Mouse (Mus musculus) lung, embryonic 15.5 days (tissue): ENCODE data around the gene Hyal2. TPM values are rescaled to one million over a fixed set of nuclear protein-coding genes. Genes with fewer than 3 reads are reported as not detected.

Source experiments
- ATAC-seq: fragments of 200-750 bp; cut with Nextera tagmentation; 2 replicates; pipeline ENCODE4 v1.8.0; 2017; ENCODE audit warnings: moderate number of reproducible peaks, borderline replicate concordance; ENCODE audit not compliant: low FRiP score, low TSS enrichment; ENCODE audit errors: extremely low read depth
- H3K27ac ChIP-seq: fragments of 300-500 bp; sonication (generic); 2 replicates; pipeline ENCODE4 v1.5.1; 2015; ENCODE audit warnings: moderate library complexity, mild to moderate bottlenecking, inconsistent platforms
- H3K27me3 ChIP-seq: fragments of 300-500 bp; sonication (generic); 2 replicates; pipeline ENCODE4 v1.6.1; 2015; ENCODE audit warnings: inconsistent platforms
- H3K36me3 ChIP-seq: fragments of 300-500 bp; sonication (generic); 2 replicates; pipeline ENCODE4 v1.6.1; 2015; ENCODE audit warnings: inconsistent platforms
- H3K4me1 ChIP-seq: fragments of 300-500 bp; sonication (generic); 2 replicates; pipeline ENCODE4 v1.6.1; 2015; ENCODE audit warnings: inconsistent platforms
- H3K4me2 ChIP-seq: fragments of 300-500 bp; sonication (generic); 2 replicates; pipeline ENCODE4 v1.6.1; 2015; ENCODE audit warnings: inconsistent platforms, mild to moderate bottlenecking, moderate library complexity
- H3K4me3 ChIP-seq: fragments of 300-500 bp; sonication (generic); 2 replicates; pipeline ENCODE4 v1.5.1; 2015; ENCODE audit warnings: mild to moderate bottlenecking, inconsistent platforms
- H3K9ac ChIP-seq: fragments of 300-500 bp; sonication (generic); 2 replicates; pipeline ENCODE4 v1.6.1; 2015; ENCODE audit warnings: inconsistent platforms
- H3K9me3 ChIP-seq: fragments of 300-500 bp; sonication (generic); 2 replicates; pipeline ENCODE4 v1.6.1; 2016; ENCODE audit warnings: inconsistent platforms
- WGBS: fragments of 180-500 bp; shearing (Covaris S2); methylation state at CpG from one replicate; pipeline ENCODE4 v1.1.7; 2015; 5-methylcytosine and 5-hydroxymethylcytosine counted together
- polyA plus RNA-seq: library from polyadenylated mRNA; unstranded; fragments of >200 nt; fragmentation: Nextera tagmentation; extraction: Ambion mirVana; gene quantifications from 2 replicates; pipeline ENCODE4 v1.2.1, GENCODE M21; 2015

Gene Hyal2
- 105 and 109 TPM in 2 replicates for polyA plus RNA-seq

- peak within 1 kb of the TSS; percentile 66 for H3K9ac ChIP-seq
- H3K4me3 ChIP-seq = peak within 1 kb of the TSS; percentile 73
- WGBS = 8% methylated on average over 18 of the region's 18 CpGs
- peak within 1 kb of the TSS; percentile 90 for H3K27ac ChIP-seq
- H3K9me3 ChIP-seq = no peaks in the 10 kb centered on the region
- no peaks in the 10 kb centered on the region for H3K27me3 ChIP-seq
- H3K4me1 ChIP-seq = peaks cover 54% of the 10 kb centered on the region
- peak within 1 kb of the TSS; percentile 82 for H3K4me2 ChIP-seq
- H3K36me3 ChIP-seq = peaks cover 27% of the 10 kb centered on the region
- no peak for ATAC-seq
These were observed at the start of gene Hyal2 for GRCm38 (mm10) chr9:107567702-107568319. Gene Hyal2 (plus strand): TSS chr9:107567945.

GRCm38 (mm10) chr9:107520331-107520730, 47.4 kb upstream of the Hyal2 start:
- Histone ChIP-seq H3K4me3 (no peak overlapping the region), H3K9me3 (no peaks in the 10 kb centered on the region), H3K4me2 (no peak overlapping the region), H3K9ac (no peak overlapping the region), H3K4me1 (peaks cover 9% of the 10 kb centered on the region), H3K27me3 (peaks cover 3% of the 10 kb centered on the region; the same call in 1 of the 2 replicates), H3K36me3 (no peaks in the 10 kb centered on the region), H3K27ac (no peak overlapping the region)
- no peak for ATAC-seq
- 65% methylated on average over 6 of the region's 6 CpGs for WGBS

- Histone ChIP-seq H3K27ac (no peak overlapping the region), H3K36me3 (no peaks in the 10 kb centered on the region), H3K4me2 (peak overlapping the region; percentile 52; the same call in 1 of the 2 replicates), H3K9ac (no peak overlapping the region), H3K4me1 (peaks cover 10% of the 10 kb centered on the region), H3K4me3 (no peak overlapping the region), H3K9me3 (no peaks in the 10 kb centered on the region), H3K27me3 (peaks cover 12% of the 10 kb centered on the region)
- no peak for ATAC-seq
- 44% methylated on average over 5 of the region's 5 CpGs for WGBS
These were observed 46.6 kb upstream of the Hyal2 start for GRCm38 (mm10) chr9:107521190-107521589.

GRCm38 (mm10) chr9:107521711-107522399, 45.9 kb upstream of the Hyal2 start:
- 19% methylated on average over 25 of the region's 25 CpGs for WGBS
- Histone ChIP-seq H3K4me2 (peak overlapping the region; percentile 52), H3K9ac (no peak overlapping the region), H3K27ac (no peak overlapping the region; the same call in 1 of the 2 replicates), H3K36me3 (no peaks in the 10 kb centered on the region), H3K4me3 (no peak overlapping the region), H3K9me3 (no peaks in the 10 kb centered on the region), H3K27me3 (peaks cover 19% of the 10 kb centered on the region), H3K4me1 (peaks cover 17% of the 10 kb centered on the region)
- ATAC-seq = 0 out of 2 replicates have a peak, but pooled peaks have one; percentile 28

- Histone ChIP-seq H3K27me3 (peaks cover 24% of the 10 kb centered on the region), H3K9ac (no peak overlapping the region), H3K9me3 (no peaks in the 10 kb centered on the region), H3K36me3 (no peaks in the 10 kb centered on the region), H3K4me1 (peaks cover 22% of the 10 kb centered on the region), H3K4me3 (no peak overlapping the region), H3K27ac (no peak overlapping the region; the same call in 1 of the 2 replicates), H3K4me2 (peak overlapping the region; percentile 52)
- WGBS = 34% methylated on average over 2 of the region's 2 CpGs
- ATAC-seq = no peak
These were observed 45.4 kb upstream of the Hyal2 start for GRCm38 (mm10) chr9:107522400-107522711.

- 4% methylated on average over 44 of the region's 44 CpGs for whole genome bisulfite sequencing
- Histone ChIP-seq H3K4me1 (peaks cover 22% of the 10 kb centered on the region), H3K27ac (no peak overlapping the region), H3K4me3 (peak overlapping the region; percentile 31), H3K27me3 (peaks cover 36% of the 10 kb centered on the region), H3K9ac (no peak overlapping the region), H3K4me2 (peak overlapping the region; percentile 76), H3K36me3 (no peaks in the 10 kb centered on the region), H3K9me3 (no peaks in the 10 kb centered on the region)
- peak; percentile 66; the same call in 1 of the 2 replicates for ATAC-seq
These were observed 41.3 kb upstream of the Hyal2 start for GRCm38 (mm10) chr9:107526198-107527026.

GRCm38 (mm10) chr9:107533791-107534407, 33.8 kb upstream of the Hyal2 start, which contains the start of gene Tmem115:
Gene Tmem115 (plus strand): TSS chr9:107533945.
- Histone ChIP-seq H3K4me1 (peaks cover 29% of the 10 kb centered on the region), H3K36me3 (peaks cover 17% of the 10 kb centered on the region), H3K27ac (peak within 1 kb of the TSS; percentile 76), H3K27me3 (peaks cover 4% of the 10 kb centered on the region; the same call in 1 of the 2 replicates), H3K4me3 (peak within 1 kb of the TSS; percentile 75), H3K4me2 (peak within 1 kb of the TSS; percentile 82), H3K9ac (peak within 1 kb of the TSS; percentile 85), H3K9me3 (no peaks in the 10 kb centered on the region)
- peak; percentile 97 for ATAC-seq
- under 1% methylated on average over 48 of the region's 48 CpGs for WGBS

GRCm38 (mm10) chr9:107534408-107535202, 33.1 kb upstream of the Hyal2 start:
- peaks cover 29% of the 10 kb centered on the region for H3K4me1 ChIP-seq
- no peaks in the 10 kb centered on the region for H3K27me3 ChIP-seq
- peak overlapping the region; percentile 75 for H3K4me3 ChIP-seq
- under 1% methylated on average over 40 of the region's 40 CpGs for WGBS
- peaks cover 24% of the 10 kb centered on the region for H3K36me3 ChIP-seq
- peak; percentile 1; the same call in 1 of the 2 replicates for ATAC-seq
- peak overlapping the region; percentile 76 for H3K27ac ChIP-seq
- no peaks in the 10 kb centered on the region for H3K9me3 ChIP-seq
- H3K4me2 ChIP-seq = peak overlapping the region; percentile 82
- H3K9ac ChIP-seq = peak overlapping the region; percentile 85

GRCm38 (mm10) chr9:107538231-107538630, 29.5 kb upstream of the Hyal2 start:
- no peaks in the 10 kb centered on the region for H3K27me3 ChIP-seq
- H3K9ac ChIP-seq = no peak overlapping the region
- H3K4me2 ChIP-seq = no peak overlapping the region
- no peaks in the 10 kb centered on the region for H3K9me3 ChIP-seq
- no peak overlapping the region for H3K27ac ChIP-seq
- WGBS = 91% methylated on average over 7 of the region's 7 CpGs
- ATAC-seq = no peak
- H3K4me3 ChIP-seq = no peak overlapping the region
- H3K36me3 ChIP-seq = peaks cover 28% of the 10 kb centered on the region
- H3K4me1 ChIP-seq = peaks cover 46% of the 10 kb centered on the region

- Histone ChIP-seq H3K9ac (no peak overlapping the region), H3K4me1 (peaks cover 42% of the 10 kb centered on the region), H3K27me3 (no peaks in the 10 kb centered on the region), H3K4me3 (no peak overlapping the region), H3K36me3 (peaks cover 28% of the 10 kb centered on the region), H3K27ac (no peak overlapping the region), H3K4me2 (no peak overlapping the region), H3K9me3 (no peaks in the 10 kb centered on the region)
- no peak for ATAC-seq
- WGBS = 91% methylated on average over 3 of the region's 3 CpGs
These were observed 29.0 kb upstream of the Hyal2 start for GRCm38 (mm10) chr9:107538711-107539110.

- H3K27ac ChIP-seq = no peak overlapping the region
- H3K9ac ChIP-seq = no peak overlapping the region
- H3K4me3 ChIP-seq = no peak overlapping the region
- H3K9me3 ChIP-seq = no peaks in the 10 kb centered on the region
- H3K4me2 ChIP-seq = no peak overlapping the region
- no peaks in the 10 kb centered on the region for H3K27me3 ChIP-seq
- WGBS = 91% methylated on average over 8 of the region's 8 CpGs
- no peak for ATAC-seq
- H3K36me3 ChIP-seq = peaks cover 34% of the 10 kb centered on the region
- peaks cover 42% of the 10 kb centered on the region for H3K4me1 ChIP-seq
These were observed 27.8 kb upstream of the Hyal2 start for GRCm38 (mm10) chr9:107539940-107540339.
